Mouse (Mus musculus) cerebellum, adult 18-20 months (tissue): ENCODE data around the gene Osbpl2.
A peak's percentile ranks its signal among the peaks of the same experiment; 100 is the strongest.

Source experiments
- DNase-seq, 2 experiments: peaks; one replicate each; pipeline ENCODE4 v3.0.0; 2021

Osbpl2 gene

DNA sequence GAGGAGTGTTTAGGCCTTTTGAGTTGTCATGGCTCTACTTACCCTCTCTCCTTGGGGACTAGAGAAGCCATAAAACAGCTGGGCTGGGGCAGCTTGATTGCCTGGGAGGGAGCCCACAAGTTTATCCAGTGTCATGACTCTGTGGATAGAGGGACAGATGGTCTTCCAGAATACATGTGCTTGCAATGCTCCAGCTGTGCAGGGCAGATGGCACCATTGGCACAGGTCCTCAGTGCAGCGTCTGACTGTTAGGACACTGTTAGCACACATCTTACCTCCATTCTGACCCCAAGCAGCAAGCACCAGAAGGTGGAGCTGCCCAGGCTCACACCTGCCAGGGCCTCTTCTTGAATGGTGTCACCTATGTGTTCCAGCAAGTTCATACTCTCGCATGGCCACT lies 46.7 kb downstream of the Osbpl2 start:
- no peak for DNase-seq

DNA sequence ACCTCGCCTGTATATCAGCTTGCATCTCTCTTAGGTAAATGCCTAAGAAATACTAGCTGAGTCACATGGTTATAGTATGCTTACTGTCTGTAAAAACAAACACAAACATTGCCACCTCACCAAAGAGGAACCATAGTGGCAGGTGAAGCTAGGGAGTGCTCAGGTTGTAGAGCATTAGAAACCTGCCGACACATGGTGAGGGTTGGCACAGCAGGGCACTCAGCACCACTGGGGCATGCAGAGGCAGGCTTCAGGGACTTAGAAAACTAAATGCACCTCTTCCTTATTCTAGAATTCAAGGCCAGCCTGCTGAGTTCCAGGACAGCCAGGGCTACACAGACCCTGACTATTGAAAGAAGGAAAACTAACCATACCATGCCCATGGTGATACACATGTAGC lies 47.8 kb downstream of the Osbpl2 start:
- DNase-seq = no peak

DNA sequence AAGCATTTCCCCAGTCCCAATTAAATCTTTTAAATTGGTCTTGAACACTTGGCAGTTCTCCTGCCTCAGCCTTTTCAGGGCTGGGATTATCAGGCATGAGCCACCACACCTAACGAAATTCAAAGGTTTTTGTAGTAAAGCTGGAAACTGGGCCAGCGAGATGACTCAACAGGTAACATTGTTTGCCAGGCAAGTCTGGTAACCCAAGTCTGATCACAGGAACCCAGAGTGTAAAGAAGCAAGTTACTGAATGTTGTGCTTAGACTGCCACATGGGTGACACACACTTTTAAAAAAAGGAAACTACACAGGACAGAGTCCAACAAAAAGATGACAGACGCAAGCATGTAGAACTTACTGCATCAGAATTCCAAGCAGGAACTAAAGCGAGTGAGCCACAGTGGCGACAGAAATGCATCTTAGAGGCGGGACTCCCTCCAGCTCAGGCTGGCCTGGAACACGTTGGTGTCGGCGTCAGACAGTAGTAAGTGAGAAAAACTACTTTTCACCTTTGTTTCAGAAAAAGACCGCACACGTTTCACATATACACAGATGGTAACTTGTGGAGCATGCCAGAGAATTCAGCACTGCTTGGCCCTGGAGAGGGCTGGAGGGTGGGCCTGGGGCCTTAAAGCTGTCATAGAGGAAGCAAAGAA lies 51.2 kb downstream of the Osbpl2 start:
- no peak for DNase-seq

DNA sequence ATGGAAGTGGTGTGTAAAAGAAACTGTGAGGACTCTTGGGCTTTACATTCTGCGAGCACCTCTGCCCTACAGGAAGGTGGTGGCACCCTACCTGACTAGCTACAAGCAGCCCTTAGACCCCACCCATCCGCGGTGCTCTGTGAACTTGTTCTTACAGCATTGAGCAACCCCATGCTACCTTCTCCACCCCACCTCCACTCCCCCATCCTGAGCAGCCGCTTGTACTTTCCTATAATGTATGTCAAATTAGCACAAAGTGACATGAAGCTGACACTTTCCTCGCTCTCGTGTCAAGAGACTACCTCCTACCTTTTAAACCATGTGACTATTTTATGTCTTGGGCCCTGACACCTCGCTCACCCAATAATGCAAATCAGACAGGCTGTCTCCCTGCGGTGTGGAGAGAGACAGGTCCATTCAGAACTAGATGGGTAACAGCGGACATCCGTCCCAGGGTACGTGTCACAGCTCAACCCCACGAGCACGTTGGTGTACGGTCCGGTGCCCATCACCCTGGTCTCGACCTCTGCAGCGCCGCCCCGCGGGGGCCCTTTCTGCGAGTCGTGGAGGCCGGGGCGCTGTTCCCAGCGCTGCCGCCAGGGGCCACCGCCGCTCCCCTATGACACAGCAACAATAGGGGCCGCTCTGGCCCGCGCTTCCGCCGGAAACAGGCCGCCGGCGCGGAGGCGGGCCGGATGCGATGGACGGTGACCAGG lies 51.9 kb downstream of the Osbpl2 start, which contains the start of gene Adrm1:
TSS of gene Adrm1 (plus strand) at position 680 of the 716 bp plus-strand sequence.
- peak; percentile 95 to 100 for DNase-seq

DNA sequence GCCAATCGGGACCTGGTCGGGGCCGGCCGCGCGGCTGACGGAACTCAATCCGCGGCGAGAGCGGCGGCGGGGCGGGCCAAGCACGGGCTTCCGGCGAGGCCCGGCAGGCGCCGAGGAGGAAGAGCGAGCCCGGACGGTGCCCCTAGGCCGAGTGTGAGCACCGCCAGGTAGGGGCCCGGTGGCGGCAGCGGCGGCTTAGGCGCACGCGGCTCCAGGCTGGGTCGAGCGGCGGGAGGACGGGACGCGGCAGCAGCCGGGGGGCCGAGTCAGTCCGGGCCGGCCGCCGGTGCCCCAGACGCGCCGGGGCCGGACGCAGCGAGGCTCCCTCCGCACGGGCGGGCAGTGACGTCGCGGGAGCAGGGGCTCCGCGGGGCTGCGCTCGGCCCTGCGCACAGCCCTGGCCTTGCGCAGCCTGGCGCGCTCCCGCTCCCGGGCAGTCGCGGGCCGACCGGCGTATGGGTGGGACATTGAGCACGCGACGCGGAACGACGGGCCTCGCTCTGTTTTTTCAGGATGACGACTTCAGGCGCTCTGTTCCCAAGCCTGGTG lies 52.5 kb downstream of the Osbpl2 start:
- no peak for DNase-seq

DNA sequence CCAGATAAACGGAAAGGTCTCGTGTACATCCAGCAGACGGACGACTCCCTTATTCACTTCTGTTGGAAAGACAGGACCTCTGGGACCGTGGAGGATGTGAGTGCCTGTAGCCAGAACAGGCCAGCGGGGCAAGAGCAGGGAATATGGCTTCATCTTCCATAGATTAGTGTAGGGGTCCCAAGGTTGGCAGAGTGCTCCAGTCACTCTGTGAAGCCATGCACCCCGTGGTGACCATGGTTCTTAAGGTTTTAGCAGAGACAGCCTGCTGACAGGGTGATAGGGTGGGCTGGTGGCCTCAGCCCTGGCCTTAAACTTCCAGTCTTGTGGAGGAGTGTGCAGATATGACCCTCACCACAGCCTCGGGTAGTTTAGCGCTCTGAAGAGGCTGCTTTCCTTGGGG lies 53.0 kb downstream of the Osbpl2 start:
- DNase-seq = no peak

DNA sequence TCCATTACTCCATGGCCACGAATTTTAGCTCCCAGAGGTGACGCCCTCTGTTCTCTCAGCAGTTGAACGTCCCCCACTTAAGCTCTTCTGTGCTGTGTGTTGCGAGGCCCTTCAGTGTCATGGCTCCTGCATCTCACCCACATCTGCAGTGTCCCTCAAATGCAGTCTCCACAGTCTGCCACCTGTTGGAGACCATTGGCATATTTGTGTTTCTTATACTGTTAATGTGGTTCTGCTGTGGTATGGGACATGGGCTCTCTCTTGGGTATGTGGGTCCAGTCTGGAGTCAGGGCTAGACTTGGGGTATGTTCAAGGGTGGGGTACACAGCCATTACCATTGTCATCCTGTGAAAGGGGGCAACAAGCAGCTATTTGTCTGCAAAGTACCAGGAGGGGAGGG lies 54.1 kb downstream of the Osbpl2 start:
- no peak for DNase-seq

DNA sequence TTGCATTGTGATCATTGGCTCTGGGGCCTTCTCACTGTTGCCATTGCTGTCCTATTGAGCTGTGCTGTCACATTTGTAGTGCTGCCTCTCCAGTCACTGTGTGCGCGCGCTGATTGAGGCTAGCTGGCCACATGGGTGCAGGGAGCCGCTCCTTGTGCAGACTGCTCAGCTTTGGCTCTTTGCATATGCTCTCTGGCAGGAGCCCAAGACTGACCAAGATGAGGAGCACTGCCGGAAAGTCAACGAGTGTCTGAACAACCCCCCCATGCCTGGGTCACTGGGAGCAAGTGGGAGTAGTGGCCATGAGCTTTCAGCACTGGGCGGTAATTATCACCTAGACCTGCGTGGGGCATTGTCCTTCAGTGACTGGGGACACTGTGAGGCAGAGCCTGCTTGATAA lies 54.6 kb downstream of the Osbpl2 start:
- DNase-seq = peak; percentile 37 to 42

DNA sequence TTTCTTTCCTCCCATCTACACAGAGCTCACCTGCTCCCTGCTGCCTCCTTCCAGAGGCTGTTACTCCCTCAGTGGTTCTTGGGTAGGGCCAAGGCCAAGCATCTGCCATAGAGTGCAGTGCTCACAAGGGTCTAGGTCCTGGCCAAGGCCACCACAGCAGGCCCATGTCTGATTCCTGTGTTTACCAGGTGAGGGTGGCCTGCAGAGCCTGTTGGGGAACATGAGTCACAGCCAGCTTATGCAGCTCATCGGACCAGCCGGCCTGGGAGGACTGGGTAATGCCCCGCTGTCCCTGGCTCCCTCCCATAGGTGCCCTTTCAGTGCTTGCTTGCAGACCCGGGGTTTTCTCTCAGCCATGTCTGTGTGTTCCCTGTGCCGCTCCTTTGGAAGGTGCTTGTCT lies 55.0 kb downstream of the Osbpl2 start:
- no peak for DNase-seq

DNA sequence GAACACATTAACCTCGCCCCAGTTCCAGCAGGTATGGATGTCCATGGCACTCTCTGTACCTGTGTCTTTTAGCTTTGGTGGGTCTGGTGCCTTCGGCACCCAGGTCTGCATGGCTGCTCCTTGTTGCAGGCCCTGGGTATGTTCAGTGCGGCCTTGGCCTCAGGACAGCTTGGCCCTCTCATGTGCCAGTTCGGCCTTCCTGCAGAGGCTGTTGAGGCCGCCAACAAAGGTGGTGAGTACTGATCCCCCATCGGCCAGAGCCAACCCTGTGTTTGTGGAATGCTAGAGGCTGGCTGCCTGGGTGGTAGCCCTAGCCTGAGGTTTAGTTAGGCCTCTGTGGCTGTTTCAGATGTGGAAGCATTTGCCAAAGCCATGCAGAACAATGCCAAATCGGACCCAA lies 56.6 kb downstream of the Osbpl2 start:
- DNase-seq = no peak

DNA sequence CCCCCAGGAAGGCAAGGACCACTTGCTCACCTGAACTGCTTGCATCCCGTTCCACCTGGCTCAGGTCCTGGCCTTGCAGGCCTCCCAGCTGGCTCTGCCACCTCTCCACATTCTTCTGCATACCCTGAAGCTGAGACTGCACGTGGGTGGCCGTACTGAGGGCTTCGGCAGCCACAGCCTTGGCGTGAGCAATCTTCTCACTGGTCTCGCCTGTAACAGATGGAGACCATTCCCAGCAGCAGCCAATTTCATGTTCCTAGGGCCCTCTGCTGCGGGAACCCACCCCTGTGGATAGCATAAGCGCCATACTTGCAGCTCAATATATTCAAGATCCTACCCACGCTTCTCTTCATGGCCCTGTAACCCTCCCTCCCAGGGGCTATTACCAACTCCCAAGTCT lies 62.4 kb downstream of the Osbpl2 start:
- no peak for DNase-seq

DNA sequence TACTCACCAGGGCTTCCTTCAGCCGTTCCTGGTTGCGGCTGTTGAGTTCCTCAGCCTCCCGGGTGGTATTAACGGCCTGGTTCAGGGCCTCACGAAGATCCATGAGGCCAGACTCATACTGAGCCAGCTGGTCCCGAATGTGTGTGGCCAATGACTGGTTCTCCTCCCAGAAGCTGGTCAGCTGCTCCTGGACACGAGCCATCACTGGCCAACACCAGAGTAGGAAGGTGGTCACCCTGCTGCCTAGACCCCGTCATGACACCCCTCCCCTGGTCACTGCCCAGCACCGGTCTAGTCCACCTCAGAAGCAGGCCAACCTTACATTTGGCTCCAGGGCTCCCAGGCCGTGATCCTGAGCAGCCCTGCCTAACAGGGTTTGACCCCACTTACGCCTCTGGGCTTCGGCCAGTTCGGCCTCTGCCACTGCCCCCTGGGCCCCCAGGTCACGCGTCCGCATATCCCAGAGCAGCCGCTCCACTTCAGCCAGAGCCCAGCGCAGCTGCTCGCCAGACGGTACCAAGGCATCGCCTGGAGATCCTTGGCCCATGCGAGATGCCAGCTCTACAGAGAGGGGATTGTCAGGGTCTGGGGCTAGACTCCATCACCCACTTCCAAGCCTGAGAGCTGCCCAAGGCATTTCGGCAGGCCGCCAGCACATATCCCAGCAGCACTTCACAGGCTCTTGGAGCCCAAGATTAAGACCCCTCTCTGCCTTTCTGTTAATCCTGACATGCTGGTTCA lies 65.1 kb downstream of the Osbpl2 start:
- no peak for DNase-seq

DNA sequence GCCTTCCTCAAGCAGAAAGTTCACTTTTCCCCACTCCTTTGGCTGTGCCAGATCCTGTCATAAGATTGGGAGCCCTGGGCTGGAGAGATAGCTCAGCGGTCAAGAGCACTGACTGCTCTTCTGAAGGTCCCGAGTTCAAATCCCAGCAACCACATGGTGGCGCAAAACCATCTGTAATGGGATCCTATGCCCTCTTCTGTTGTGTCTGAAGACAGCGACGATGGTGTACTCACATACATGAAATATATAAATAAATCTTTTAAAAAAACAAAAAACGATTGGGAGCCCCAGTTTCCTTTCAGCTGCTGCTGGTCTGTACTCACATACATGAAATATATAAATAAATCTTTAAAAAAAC lies 65.6 kb downstream of the Osbpl2 start:
- no peak for DNase-seq

DNA sequence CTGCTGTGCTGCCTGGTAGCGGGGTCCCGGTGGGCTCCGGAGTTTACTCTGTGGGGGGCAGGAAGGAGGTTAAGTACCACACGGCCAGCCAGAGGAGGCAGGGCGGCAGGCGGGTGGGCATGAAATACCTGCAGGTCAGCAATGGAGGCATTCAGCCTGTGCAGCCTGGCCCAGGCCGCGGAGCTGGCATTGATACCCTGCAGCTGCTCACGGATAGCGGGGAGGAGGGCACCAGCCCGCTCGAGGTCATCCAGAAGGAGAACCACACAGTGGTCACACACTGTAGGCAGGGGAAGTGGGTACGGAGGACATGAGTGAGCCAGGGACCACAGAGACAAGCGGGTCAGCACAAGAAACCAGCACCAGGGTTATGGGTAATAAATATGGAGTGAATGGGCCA lies 66.6 kb downstream of the Osbpl2 start:
- DNase-seq = no peak

DNA sequence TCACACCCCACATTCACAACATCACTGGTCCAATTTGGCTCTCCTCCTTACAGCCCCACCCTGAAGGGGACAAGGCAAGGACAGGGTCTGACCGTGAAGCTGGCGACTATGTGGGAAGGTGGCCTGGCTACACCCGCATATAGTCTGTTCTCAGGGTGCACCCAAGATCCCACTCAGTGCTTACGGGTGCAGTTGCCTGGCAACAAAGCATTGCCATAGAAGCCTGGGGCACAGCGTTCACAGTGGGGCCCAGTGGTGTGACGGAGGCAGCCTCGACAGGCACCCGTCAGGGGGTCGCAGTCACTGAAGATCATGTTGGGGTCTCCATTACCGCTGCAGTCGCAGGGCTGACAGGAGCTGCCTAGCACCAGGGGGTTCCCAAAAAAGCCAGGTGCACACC lies 68.3 kb downstream of the Osbpl2 start:
- no peak for DNase-seq

DNA sequence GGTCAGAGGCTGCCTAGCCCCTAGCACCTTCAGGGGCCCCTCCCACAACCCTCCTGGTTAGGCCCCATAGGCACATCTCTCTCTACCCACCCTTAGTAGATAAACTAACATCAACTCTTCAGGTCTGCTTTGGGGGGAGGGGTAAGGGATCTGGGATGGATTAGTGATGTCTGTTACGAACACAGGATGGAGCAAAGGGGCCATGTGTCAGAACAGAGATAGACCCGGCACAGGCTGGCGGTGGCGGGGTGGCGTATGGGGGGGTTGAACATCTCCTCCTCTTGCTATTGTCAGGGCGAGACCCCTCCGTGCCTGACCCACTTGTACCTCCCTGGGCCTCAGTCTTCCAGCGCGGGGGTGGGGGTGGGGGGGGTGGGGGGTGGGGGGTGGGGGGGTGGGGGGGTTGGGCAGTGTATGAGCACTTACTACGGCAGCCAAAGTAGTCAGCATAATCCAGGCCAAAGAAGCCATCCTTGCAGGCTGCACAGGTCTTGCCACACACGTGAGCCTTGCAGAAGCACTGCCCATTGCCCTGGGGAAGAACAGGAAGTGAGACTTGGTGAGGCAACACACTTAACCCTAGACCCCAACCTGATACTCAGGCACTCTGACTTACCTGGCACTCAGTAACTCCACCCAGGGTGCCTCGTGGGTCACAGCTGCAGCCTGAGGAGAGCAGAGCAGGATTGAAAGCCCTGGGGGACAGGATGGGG lies 77.7 kb downstream of the Osbpl2 start:
- no peak for DNase-seq

DNA sequence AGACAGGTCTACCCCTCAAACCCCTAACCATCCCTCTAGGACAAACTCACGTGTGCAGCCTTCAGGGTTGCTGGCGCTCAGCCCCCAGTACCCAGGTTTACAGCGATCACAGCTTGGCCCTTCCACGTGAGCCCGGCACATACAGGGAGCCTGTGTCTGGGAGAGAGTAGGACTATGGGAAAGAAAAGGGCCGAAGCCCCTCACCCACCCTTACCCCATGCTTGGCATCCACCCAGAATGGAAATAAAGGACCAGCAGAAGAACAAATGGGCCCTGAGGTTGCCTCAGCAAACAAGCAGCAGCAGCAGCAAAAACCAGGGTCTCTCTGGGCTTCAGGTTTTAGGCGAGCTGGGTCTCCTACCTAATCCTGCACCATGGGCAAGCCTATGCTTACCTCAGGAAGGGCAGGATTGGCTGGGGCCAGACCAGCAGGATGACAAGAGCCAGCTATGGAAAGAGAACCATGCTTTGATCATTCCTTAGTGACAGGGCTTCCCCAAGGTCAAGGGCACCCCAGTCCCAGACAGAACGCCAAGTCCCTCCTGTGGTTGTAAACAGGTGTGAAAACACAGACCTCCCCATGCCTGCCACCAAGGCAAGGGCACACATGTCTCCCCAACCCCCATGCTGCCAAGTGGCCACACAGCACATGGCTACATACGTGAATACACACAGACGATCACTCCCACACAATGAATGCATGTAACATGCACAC lies 78.4 kb downstream of the Osbpl2 start:
- no peak for DNase-seq

DNA sequence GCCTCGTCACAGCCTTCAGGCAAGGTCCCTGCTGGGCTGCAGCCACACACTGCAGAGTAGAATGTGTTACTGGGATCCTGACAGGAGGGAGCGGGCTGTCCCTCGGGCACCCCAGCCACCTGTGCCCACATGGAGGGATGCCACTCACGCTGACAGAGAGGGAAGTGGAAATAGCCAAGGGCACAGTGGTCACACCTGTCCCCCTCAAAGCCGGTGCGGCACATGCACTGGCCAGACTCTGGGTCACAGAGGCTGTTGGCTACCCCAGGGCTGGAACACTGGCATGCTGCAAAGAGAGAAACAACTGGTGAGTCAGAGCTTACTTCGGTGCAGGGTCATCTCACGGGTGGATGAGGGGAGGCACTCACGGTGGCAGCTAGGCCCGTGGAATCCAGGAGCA lies 79.7 kb downstream of the Osbpl2 start:
- DNase-seq = no peak

DNA sequence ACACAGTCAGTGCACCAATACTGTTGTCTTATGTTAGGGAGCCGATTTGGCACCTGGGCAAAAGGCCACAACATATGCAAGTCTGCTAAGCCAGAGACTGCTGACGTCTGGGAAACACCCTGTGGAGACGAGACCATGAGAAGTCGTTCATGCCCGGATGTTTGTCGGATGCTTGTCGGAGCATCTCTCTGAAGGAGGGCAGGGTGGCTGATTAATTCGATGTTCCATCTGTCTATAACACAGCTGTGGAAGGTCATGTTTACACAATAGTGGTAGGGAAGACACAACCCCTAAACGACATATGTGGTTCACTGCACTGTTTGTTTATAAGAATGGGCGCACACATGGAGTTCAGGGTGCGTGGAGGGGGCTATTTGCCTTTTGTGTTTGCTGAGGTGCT lies 81.6 kb downstream of the Osbpl2 start:
- DNase-seq = no peak

DNA sequence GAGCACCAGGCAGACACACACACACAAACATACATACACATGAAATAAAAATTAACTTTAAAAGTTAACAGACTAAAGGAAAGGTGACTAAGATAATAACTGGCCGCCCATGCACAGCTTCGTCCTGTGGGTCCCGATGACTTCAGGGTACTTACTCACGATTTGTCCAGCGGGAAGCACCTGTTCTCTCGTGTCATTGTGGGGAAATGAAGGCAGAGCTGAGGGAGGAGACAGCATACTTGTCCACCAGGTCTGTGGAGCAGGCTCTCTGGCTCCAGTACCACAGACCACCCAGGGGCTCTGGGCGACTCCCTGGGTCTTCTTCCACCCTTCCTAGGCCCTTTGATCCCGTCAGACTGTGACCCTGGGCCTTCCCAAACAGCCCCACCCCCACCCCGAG lies 82.2 kb downstream of the Osbpl2 start:
- no peak for DNase-seq

DNA sequence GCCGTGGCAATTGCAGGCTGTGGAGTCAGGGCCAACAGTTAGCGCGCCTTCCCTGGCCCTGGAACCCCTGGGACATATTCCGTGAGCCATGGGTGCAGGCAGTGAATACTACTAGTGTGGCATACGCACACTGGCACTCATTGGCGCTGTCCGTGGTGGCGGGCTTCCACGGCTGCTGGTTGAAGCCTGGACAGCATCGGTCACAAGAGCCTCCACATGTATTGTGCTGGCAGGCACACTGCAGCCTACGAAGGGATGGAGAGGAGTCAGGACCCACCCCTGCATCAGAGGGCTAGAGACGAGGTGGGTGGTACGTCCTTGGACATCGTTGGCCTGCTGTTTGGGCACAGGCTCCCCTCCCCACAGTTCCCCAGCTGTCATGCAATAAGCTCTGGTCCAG lies 83.2 kb downstream of the Osbpl2 start:
- DNase-seq = no peak

DNA sequence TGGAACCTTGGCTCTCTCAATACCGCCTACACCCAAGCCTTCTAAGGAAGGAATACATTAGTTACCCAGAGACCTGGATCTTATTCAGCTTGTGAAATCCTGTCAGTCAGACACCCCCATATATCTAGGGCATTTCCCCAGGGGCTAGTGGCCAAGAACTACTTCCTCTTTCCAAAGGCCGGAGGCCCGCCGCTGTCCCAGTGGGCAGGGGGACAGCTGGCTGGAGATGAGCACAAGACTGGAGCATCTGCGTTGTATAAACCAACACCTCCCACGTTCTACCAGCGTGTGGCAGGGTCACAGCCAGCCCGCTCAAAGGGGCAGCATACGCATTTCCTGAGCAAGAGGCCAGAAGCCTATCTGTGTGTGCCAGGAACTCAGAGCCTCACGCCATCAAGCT lies 83.7 kb downstream of the Osbpl2 start:
- no peak for DNase-seq

DNA sequence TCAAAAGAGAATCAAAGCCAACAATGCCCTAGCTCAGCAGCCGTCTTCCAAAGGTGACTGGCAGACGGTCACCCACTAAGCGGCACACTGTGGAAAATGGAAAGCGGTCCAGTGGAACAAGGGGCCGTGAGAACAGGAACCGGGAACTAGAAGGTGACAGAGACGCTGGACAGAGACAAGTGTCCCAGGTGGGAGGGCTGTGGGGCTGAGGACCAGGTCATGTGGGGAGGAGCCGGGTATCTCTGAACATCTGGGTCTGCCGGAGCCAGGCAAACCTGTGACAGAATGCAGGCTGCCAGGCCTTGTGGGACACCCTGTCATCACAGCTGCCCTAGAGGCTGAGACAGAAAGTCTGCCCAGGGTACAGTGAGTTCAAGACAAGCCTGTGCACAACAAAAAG lies 85.4 kb downstream of the Osbpl2 start:
- DNase-seq = no peak
